Mouse (Mus musculus) limb, embryonic 11.5 days (tissue): Measurements from ENCODE around the gene Obsl1. TPM values are rescaled to one million over a fixed set of nuclear protein-coding genes. Genes with fewer than 3 reads are reported as not detected.

Experiments used
- ATAC-seq: fragments of 200-750 bp; cut with Nextera tagmentation; 2 replicates; pipeline ENCODE4 v1.8.0; 2017; ENCODE audit warnings: low read depth; ENCODE audit not compliant: insufficient number of reproducible peaks, low FRiP score, low TSS enrichment
- DNase-seq: peaks from one replicate; pipeline ENCODE4 v3.0.0-alpha.2; 2015; ENCODE audit warnings: low spot score
- H3K27ac ChIP-seq: fragments of 300-500 bp; sonication (generic); replicated peaks from 2 replicates; pipeline ENCODE4 v1.5.1; 2014; ENCODE audit warnings: low read depth, mild to moderate bottlenecking, low read length
- H3K27me3 ChIP-seq: fragments of 300-500 bp; sonication (generic); 2 replicates; pipeline ENCODE4 v1.6.1; 2014; ENCODE audit warnings: mild to moderate bottlenecking, low read length, mixed read lengths; ENCODE audit not compliant: control insufficient read depth, insufficient read depth
- H3K36me3 ChIP-seq: fragments of 300-500 bp; sonication (generic); 2 replicates; pipeline ENCODE4 v1.6.1; 2014; ENCODE audit warnings: mild to moderate bottlenecking, low read length, moderate library complexity, mixed read lengths; ENCODE audit not compliant: control insufficient read depth, insufficient read depth
- H3K4me1 ChIP-seq: fragments of 300-500 bp; sonication (generic); 2 replicates; pipeline ENCODE4 v1.6.1; 2014; ENCODE audit warnings: low read length, mixed read lengths; ENCODE audit not compliant: control insufficient read depth, insufficient read depth
- H3K4me2 ChIP-seq: fragments of 300-500 bp; sonication (generic); 2 replicates; pipeline ENCODE4 v1.6.1; 2014; ENCODE audit warnings: low read depth, mild to moderate bottlenecking, moderate library complexity; ENCODE audit not compliant: severe bottlenecking
- H3K4me3 ChIP-seq: fragments of 300-500 bp; sonication (generic); 2 replicates; pipeline ENCODE4 v1.5.1; 2014; ENCODE audit warnings: low read depth, low read length
- H3K9ac ChIP-seq: fragments of 300-500 bp; sonication (generic); 2 replicates; pipeline ENCODE4 v1.6.1; 2014; ENCODE audit warnings: mild to moderate bottlenecking, low read length
- H3K9me3 ChIP-seq: fragments of 300-500 bp; sonication (generic); 2 replicates; pipeline ENCODE4 v1.6.1; 2016; ENCODE audit warnings: low read length; ENCODE audit not compliant: control insufficient read depth
- WGBS: fragments of 180-500 bp; shearing (Covaris S2); extraction: QIAGEN DNeasy Blood & Tissue Kit; methylation state at CpG from one replicate; pipeline ENCODE4 v1.1.7; 2014; 5-methylcytosine and 5-hydroxymethylcytosine counted together
- polyA plus RNA-seq: library from polyadenylated mRNA; unstranded; fragments of >200 nt; fragmentation: Nextera tagmentation; extraction: Ambion mirVana; gene quantifications from 2 replicates; pipeline ENCODE4 v1.2.1, GENCODE M21; 2014

Gene Obsl1
- polyA plus RNA-seq, 1 experiment from 2014 or later = 67.4 TPM

DNA sequence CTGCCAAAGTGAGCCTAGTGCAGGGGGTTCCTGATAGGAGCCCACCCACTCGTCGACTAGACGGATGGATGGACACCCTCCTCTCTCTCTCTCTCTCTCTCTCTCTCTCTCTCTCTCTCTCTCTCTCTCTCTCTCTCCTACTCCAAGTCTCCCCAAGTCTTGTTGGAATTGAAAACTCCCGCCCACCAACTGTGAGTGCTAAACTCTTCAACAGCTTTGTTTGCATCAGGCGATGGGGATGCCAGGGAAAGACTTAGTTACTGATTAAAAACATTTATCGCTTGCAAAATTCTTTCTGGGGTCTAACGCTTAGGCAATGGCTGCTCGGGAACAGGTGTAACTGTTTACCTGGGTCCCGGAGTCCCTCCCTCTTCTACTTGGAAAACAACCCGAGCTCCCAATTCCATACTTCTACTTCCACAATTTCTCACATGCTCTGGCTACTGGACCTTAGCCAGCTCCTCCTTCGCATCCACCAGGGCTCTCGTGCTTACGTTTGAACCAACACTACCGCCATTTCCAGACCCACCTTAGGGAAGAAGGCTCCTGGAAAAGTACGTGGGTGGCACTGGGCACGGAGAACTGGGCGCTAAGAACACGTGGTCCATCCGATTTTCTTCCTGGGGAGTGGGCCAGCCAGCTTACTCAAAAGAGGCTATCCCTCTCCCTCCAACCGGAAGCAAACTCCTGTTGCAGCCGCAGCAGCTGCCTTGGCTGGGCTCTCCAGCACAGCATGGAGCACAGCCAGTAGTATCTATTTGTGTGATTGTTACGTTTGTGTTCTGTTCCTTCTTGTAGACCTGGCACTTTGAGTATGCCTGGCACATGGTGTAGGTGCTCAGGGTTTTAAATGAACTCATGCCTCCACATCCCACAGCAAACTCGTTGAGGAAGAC is 47.2 kb downstream of the Obsl1 start:
- H3K9ac ChIP-seq = peak overlapping the region; percentile 43
- 11% methylated on average over 23 of the region's 23 CpGs for WGBS
- DNase-seq (no peak), ATAC-seq (no peak)
- peaks cover 9% of the 10 kb centered on the region for H3K27me3 ChIP-seq
- H3K27ac ChIP-seq = no peak overlapping the region
- H3K9me3 ChIP-seq = no peaks in the 10 kb centered on the region
- H3K4me3 ChIP-seq = peak overlapping the region; percentile 25
- peak overlapping the region; percentile 63 for H3K4me2 ChIP-seq
- peaks cover 37% of the 10 kb centered on the region for H3K4me1 ChIP-seq
- no peaks in the 10 kb centered on the region for H3K36me3 ChIP-seq

DNA sequence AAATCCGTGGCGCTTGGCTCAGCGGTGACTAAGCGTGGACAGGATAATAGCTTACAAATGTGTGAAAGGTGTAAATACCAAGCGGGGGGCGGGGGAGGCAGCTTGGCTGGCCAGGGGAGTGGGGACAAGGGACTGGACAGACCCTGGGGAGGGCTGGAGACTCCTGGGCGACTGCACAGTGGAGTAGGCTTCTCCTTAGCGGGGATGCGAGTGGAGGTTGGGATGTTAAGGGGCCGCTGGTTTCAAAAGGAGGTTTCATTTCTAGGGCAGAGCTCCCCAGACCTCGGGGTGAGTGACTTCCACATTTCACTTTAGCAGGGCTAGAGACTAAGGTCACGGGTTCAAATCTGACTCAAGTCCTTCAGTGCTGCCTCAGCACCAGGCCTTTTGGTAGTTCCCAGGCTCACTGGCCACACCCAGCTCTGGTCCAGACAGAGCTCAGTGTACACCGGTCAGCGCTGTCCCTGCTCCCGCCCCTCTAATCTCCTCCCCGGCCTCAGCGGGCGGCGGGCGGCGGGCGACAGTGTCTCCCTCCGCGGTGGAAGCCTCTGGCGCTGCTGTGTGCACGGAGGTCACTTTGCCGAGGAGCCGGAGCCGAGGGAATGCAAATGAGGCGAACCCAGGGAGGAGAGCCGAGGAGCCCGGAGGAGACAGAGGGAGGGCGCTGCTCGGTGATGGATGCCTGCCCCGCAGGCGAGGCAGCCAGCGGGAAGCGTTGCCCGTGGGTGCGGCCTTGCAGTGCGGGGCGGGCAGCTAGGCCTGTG is 48.0 kb downstream of the Obsl1 start:
- Histone ChIP-seq H3K4me2 (peak overlapping the region; percentile 63), H3K4me1 (peaks cover 44% of the 10 kb centered on the region), H3K4me3 (peak overlapping the region; percentile 25), H3K9me3 (no peaks in the 10 kb centered on the region), H3K9ac (peak overlapping the region; percentile 43), H3K27ac (no peak overlapping the region), H3K36me3 (no peaks in the 10 kb centered on the region), H3K27me3 (peaks cover 9% of the 10 kb centered on the region)
- WGBS = 1% methylated on average over 37 of the region's 42 CpGs
- DNase-seq (peak; percentile 60), ATAC-seq (peak; percentile 74; the same call in 1 of the 2 replicates)

DNA sequence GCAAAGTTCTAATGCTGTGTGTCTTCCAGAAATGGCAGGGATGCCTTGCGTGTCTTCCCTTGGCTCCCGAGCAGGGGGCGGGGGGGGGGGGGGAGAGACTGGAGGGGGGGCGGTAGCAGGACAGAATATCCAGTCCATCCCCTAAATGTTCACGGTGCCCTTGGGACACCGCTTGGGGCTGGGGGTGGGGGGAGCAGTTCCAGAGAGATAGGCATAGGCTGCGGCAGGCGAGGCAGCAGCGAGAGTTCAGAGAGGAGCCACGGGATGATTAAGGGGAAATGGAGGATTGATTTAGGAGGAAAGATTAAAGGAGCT is 48.6 kb downstream of the Obsl1 start:
- Histone ChIP-seq H3K4me1 (peaks cover 48% of the 10 kb centered on the region), H3K27ac (no peak overlapping the region), H3K36me3 (no peaks in the 10 kb centered on the region), H3K9me3 (no peaks in the 10 kb centered on the region), H3K27me3 (peaks cover 9% of the 10 kb centered on the region), H3K4me2 (peak overlapping the region; percentile 63; the same call in 1 of the 2 replicates), H3K9ac (no peak overlapping the region), H3K4me3 (no peak overlapping the region)
- DNase-seq (no peak), ATAC-seq (0 out of 2 replicates have a peak, but pooled peaks have one; percentile 2)
- WGBS = 0% methylated on average over 9 of the region's 10 CpGs

DNA sequence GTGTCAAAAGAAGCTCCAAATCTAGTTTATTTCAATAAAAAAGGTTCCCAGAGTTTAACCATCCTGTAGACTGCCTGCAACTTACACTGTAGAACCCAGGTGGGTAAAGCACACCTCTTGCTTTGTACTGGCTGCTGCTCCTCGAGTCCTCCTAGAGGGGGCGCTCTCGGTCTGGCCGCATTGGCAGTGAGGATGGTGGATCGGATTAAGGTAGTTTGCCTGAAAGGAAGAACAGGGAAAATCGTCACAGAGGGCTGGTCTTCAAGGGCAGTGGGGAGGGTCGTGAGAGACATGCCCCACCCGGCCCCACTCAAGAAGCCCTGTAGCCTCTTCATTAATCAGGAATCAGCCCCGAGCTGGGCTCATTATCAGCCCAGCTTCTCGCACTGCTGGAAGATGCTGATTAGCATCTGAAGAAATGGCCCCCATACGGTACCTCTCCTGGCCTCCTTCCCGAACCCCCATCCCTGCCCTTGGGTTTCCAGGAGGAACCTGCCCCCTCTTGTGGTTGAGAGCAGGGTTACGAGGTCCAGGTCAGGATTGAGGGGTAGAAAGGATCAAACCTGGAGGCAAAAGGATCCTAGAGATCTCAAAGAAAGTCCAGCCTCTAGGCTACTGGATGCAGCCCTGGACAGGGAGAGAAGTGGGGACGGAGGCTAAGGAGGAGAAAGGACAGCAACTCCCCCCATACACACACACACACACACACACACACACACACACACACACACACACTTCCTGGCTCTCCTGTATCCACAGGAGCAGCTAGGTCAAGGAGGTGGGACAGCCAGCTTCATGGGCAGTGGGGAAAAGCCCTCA is 49.3 kb downstream of the Obsl1 start:
- WGBS = 1% methylated on average over 14 of the region's 14 CpGs
- Histone ChIP-seq H3K27me3 (peaks cover 15% of the 10 kb centered on the region), H3K27ac (no peak overlapping the region), H3K4me1 (peaks cover 48% of the 10 kb centered on the region), H3K9ac (no peak overlapping the region), H3K36me3 (no peaks in the 10 kb centered on the region), H3K4me3 (no peak overlapping the region), H3K9me3 (no peaks in the 10 kb centered on the region), H3K4me2 (no peak overlapping the region)
- DNase-seq (peak; percentile 69), ATAC-seq (no peak)

DNA sequence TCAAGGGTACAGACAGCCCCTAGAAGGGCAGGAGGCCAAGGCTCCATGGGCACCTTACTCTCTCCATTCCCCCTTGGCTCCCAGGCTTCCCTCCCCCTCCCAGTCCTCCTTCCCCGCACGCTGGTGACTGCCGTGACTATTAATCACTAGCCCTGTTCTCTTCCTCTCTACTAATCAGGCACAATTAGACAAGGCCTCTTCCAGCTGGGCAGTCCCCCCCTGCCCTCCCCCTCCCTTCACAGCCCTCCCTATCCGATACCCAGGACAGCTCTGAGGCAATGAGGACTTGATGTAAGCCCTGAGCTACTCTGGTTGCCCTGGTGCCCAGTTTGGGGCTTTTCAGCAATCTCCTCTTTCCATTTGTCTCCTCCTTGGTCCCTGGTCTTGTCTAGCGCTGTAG is 50.3 kb downstream of the Obsl1 start:
- no peak overlapping the region for H3K9ac ChIP-seq
- H3K4me3 ChIP-seq = no peak overlapping the region
- DNase-seq (no peak), ATAC-seq (no peak)
- H3K36me3 ChIP-seq = no peaks in the 10 kb centered on the region
- peaks cover 23% of the 10 kb centered on the region for H3K27me3 ChIP-seq
- peaks cover 50% of the 10 kb centered on the region for H3K4me1 ChIP-seq
- no peak overlapping the region for H3K4me2 ChIP-seq
- WGBS = 12% methylated on average over 5 of the region's 5 CpGs
- H3K27ac ChIP-seq = no peak overlapping the region
- no peaks in the 10 kb centered on the region for H3K9me3 ChIP-seq

DNA sequence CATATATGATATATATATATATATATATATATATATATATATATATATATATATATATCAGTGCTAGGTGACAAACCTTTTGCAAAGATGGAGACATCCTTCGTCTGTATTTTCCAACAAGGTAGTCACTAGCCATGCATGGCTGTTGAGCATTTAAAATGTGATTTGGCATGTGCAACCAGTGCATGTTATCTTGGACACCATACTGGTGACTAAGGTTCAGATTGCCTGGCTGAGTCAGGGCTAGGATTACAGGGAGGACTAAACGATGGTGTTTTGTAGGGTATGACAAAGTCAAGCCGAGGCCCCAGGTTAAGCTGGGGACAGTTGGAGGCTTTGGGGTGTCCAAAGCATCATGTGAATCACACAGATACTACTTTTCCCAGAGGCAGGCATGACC is 50.8 kb downstream of the Obsl1 start:
- Histone ChIP-seq H3K4me1 (peaks cover 55% of the 10 kb centered on the region), H3K27me3 (peaks cover 28% of the 10 kb centered on the region), H3K9ac (no peak overlapping the region), H3K4me3 (no peak overlapping the region), H3K27ac (no peak overlapping the region), H3K9me3 (no peaks in the 10 kb centered on the region), H3K36me3 (no peaks in the 10 kb centered on the region), H3K4me2 (no peak overlapping the region)
- 69% methylated on average over 3 of the region's 3 CpGs for WGBS
- ATAC-seq (no peak), DNase-seq (no peak)

DNA sequence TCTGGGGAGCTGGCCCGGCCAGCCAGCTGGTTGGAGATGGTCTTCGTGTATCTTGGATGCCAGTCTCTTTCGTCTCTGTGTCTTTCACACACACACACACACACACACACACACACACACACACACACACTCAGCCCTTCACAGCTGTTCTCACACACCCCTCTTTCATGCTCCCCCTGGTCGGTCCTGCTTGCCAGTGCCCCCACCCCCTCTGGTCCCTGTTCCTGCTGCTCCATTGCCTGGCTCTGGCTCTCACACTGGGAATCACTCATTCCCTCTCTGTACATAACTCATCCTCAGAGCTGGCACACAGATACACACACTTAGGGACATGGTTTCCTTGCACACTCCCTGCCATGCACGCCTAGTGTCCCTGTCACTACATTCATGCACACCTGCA is 54.4 kb downstream of the Obsl1 start:
- no peaks in the 10 kb centered on the region for H3K36me3 ChIP-seq
- DNase-seq (no peak), ATAC-seq (no peak)
- H3K27me3 ChIP-seq = peaks cover 46% of the 10 kb centered on the region
- peaks cover 72% of the 10 kb centered on the region for H3K4me1 ChIP-seq
- 75% methylated on average over 5 of the region's 5 CpGs for WGBS
- no peak overlapping the region for H3K27ac ChIP-seq
- no peak overlapping the region for H3K9ac ChIP-seq
- H3K4me3 ChIP-seq = no peak overlapping the region
- no peak overlapping the region for H3K4me2 ChIP-seq
- H3K9me3 ChIP-seq = no peaks in the 10 kb centered on the region
